Mouse (Mus musculus) megakaryocyte, embryonic 14.5 days (primary cell): ENCODE measurements around the gene Cdc42bpg.

Experiments
- FLI1 ChIP-seq: IDR thresholded peaks from 2 replicates; pipeline ENCODE4 v1.6.1; 2012; ENCODE audit warnings: low read length, inconsistent platforms, mixed read lengths
- GATA1 ChIP-seq: IDR thresholded peaks from 3 replicates; pipeline ENCODE4 v1.6.1; 2012; ENCODE audit warnings: mixed read lengths, low read length, inconsistent platforms, borderline replicate concordance

DNA sequence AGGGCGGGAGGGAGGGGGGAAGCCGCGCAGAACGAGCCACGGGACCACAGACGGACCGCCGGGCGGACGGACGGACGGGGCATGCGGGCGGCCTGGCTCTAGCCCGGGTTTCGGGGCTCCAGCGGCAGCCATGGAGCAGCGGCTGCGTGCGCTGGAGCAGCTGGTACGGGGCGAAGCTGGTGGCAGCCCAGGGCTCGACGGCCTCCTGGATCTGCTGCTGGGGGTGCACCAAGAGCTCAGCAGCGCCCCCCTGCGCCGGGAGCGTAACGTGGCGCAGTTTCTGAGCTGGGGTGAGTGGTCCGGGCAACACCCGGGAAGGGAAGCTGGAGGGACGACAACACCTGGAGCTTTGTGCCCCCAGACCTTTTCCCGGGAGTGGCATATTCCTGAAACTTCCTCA is 330 bp downstream of the Cdc42bpg start:
- TF ChIP-seq FLI1: no peak
- TF ChIP-seq GATA1: no peak
